Mouse (Mus musculus) heart, adult 18-20 months (tissue): ENCODE data around the gene Sobp. TPM values are rescaled to one million over a fixed set of nuclear protein-coding genes. Genes with fewer than 3 reads are reported as not detected.
A peak's percentile ranks its signal among the peaks of the same experiment; 100 is the strongest.

Experiments used
- DNase-seq, 2 experiments: peaks; one replicate each; pipeline ENCODE4 v3.0.0; 2021 to 2022; ENCODE audit warnings: mixed read lengths in 1 of 2
- total RNA-seq, 2 experiments: library from RNA; stranded (reverse); gene quantifications; 2 replicates each; pipeline ENCODE4 v1.2.3; 2021

Gene Sobp
- total RNA-seq, 2 experiments from 2014 or later = 12.3 to 15.4 TPM

GRCm38 (mm10) chr10:43159333-43159732, 15.0 kb downstream of the Sobp start:
- DNase-seq = peak; percentile 28 to 34

- DNase-seq = peak; percentile 28 to 30
Measured at GRCm38 (mm10) chr10:43158917-43159316, 15.4 kb downstream of the Sobp start.

- DNase-seq = peak; percentile 84 to 87
Measured at GRCm38 (mm10) chr10:43155046-43155560, 19.2 kb downstream of the Sobp start.

GRCm38 (mm10) chr10:43152643-43153042, 21.7 kb downstream of the Sobp start:
- no peak for DNase-seq

- DNase-seq = no peak
Measured at GRCm38 (mm10) chr10:43148456-43148855, 25.9 kb downstream of the Sobp start.

- no peak for DNase-seq
Measured at GRCm38 (mm10) chr10:43143173-43143572, 31.2 kb downstream of the Sobp start.

- no peak for DNase-seq
Measured at GRCm38 (mm10) chr10:43134027-43134426, 40.3 kb downstream of the Sobp start.

GRCm38 (mm10) chr10:43128750-43129149, 45.6 kb downstream of the Sobp start:
- no peak for DNase-seq

GRCm38 (mm10) chr10:43124561-43124960, 49.8 kb downstream of the Sobp start:
- no peak for DNase-seq

- no peak for DNase-seq
Measured at GRCm38 (mm10) chr10:43124156-43124555, 50.2 kb downstream of the Sobp start.

GRCm38 (mm10) chr10:43123422-43123821, 50.9 kb downstream of the Sobp start:
- DNase-seq = no peak

- DNase-seq = no peak
Measured at GRCm38 (mm10) chr10:43120688-43121450, 53.5 kb downstream of the Sobp start.

- DNase-seq = no peak
Measured at GRCm38 (mm10) chr10:43116083-43116927, 58.0 kb downstream of the Sobp start.

- DNase-seq = no peak
Measured at GRCm38 (mm10) chr10:43112296-43112695, 62.0 kb downstream of the Sobp start.

GRCm38 (mm10) chr10:43106616-43107015, 67.7 kb downstream of the Sobp start:
- no peak for DNase-seq

- DNase-seq = no peak
Measured at GRCm38 (mm10) chr10:43106196-43106595, 68.1 kb downstream of the Sobp start.

- no peak for DNase-seq
Measured at GRCm38 (mm10) chr10:43100513-43100912, 73.8 kb downstream of the Sobp start.

- peak in 1 of 2 experiments; percentile 18 for DNase-seq
Measured at GRCm38 (mm10) chr10:43099229-43099628, 75.1 kb downstream of the Sobp start.

GRCm38 (mm10) chr10:43097755-43098154, 76.6 kb downstream of the Sobp start:
- DNase-seq = no peak

- DNase-seq = no peak
Measured at GRCm38 (mm10) chr10:43096614-43097013, 77.7 kb downstream of the Sobp start.

- no peak for DNase-seq
Measured at GRCm38 (mm10) chr10:43094537-43094936, 79.8 kb downstream of the Sobp start.

GRCm38 (mm10) chr10:43093440-43093839, 80.9 kb downstream of the Sobp start:
- DNase-seq = no peak

- DNase-seq = no peak
Measured at GRCm38 (mm10) chr10:43090040-43090439, 84.3 kb downstream of the Sobp start.
